Mouse (Mus musculus): Measurements from ENCODE around the gene Olr1. TPM values are rescaled to one million over a fixed set of nuclear protein-coding genes. Genes with fewer than 3 reads are reported as not detected.

The Olr1 gene
- polyA plus RNA-seq, 1 experiment from 2014 or later, result not detected

GRCm38 (mm10) chr6:129438033-129438432 is 68.9 kb downstream of the Olr1 start:
- Histone ChIP-seq H3K9ac (ENCODE audit: low read length) (no peak overlapping the region), H3K4me3 (ENCODE audit: low read depth, low read length) (no peak overlapping the region), H3K27ac (ENCODE audit: low read depth, low read length) (no peak overlapping the region), H3K27me3 (replicated peaks; ENCODE audit: control insufficient read depth, insufficient read depth, low read length) (no peaks in the 10 kb centered on the region), H3K36me3 (ENCODE audit: control insufficient read depth, insufficient read depth, low read length) (no peaks in the 10 kb centered on the region), H3K9me3 (replicated peaks; ENCODE audit: control insufficient read depth, low read length) (no peaks in the 10 kb centered on the region), H3K4me2 (ENCODE audit: low read length) (no peak overlapping the region), H3K4me1 (ENCODE audit: control insufficient read depth, insufficient read depth, low read length) (no peaks in the 10 kb centered on the region)
- DNase-seq (ENCODE audit: low spot score), result no peak
- 89% methylated on average over 2 of the region's 2 CpGs for WGBS
- no peak for ATAC-seq

- no peak for DNase-seq (ENCODE audit: low spot score)
- H3K36me3 ChIP-seq (ENCODE audit: control insufficient read depth, insufficient read depth, low read length), result no peaks in the 10 kb centered on the region
- no peak overlapping the region for H3K4me3 ChIP-seq (ENCODE audit: low read depth, low read length)
- H3K27me3 ChIP-seq (replicated peaks; ENCODE audit: control insufficient read depth, insufficient read depth, low read length), result no peaks in the 10 kb centered on the region
- no peaks in the 10 kb centered on the region for H3K4me1 ChIP-seq (ENCODE audit: control insufficient read depth, insufficient read depth, low read length)
- no peak for ATAC-seq
- 86% methylated on average over 3 of the region's 3 CpGs for WGBS
- H3K9ac ChIP-seq (ENCODE audit: low read length), result no peak overlapping the region
- H3K4me2 ChIP-seq (ENCODE audit: low read length), result no peak overlapping the region
- no peaks in the 10 kb centered on the region for H3K9me3 ChIP-seq (replicated peaks; ENCODE audit: control insufficient read depth, low read length)
- H3K27ac ChIP-seq (ENCODE audit: low read depth, low read length), result no peak overlapping the region
Measured at GRCm38 (mm10) chr6:129436025-129436424, 70.9 kb downstream of the Olr1 start.

Other genes with a start within 250 kb of the Olr1 start
- gene Cd69, start 231.7 kb downstream of the Olr1 start, polyA plus RNA-seq (2014; fragmentation: Nextera tagmentation; extraction: Ambion mirVana), result not detected in 2 replicates
- not detected in 2 replicates for gene 4922502D21Rik, start 175.4 kb downstream of the Olr1 start, polyA plus RNA-seq (2014; fragmentation: Nextera tagmentation; extraction: Ambion mirVana)
- 0.18 and 0.27 TPM in 2 replicates for gene Clec12a, start 164.5 kb downstream of the Olr1 start, polyA plus RNA-seq (2014; fragmentation: Nextera tagmentation; extraction: Ambion mirVana)
- not detected in 2 replicates for gene Clec12b, start 121.3 kb downstream of the Olr1 start, polyA plus RNA-seq (2014; fragmentation: Nextera tagmentation; extraction: Ambion mirVana)
- 1.6 and 2.0 TPM in 2 replicates for gene Clec1b, start 109.9 kb downstream of the Olr1 start, polyA plus RNA-seq (2014; fragmentation: Nextera tagmentation; extraction: Ambion mirVana)
- 0.10 and 0.19 TPM in 2 replicates for gene Clec9a, start 98.3 kb downstream of the Olr1 start, polyA plus RNA-seq (2014; fragmentation: Nextera tagmentation; extraction: Ambion mirVana)
- 1.3 and 1.5 TPM in 2 replicates for gene Clec1a, start 55.2 kb downstream of the Olr1 start, polyA plus RNA-seq (2014; fragmentation: Nextera tagmentation; extraction: Ambion mirVana)
- not detected in 2 replicates for gene Tmem52b, start 5.4 kb upstream of the Olr1 start, polyA plus RNA-seq (2014; fragmentation: Nextera tagmentation; extraction: Ambion mirVana)
- gene Gabarapl1, start 26.0 kb upstream of the Olr1 start, polyA plus RNA-seq (2014; fragmentation: Nextera tagmentation; extraction: Ambion mirVana), result 66.3 and 87.9 TPM in 2 replicates
- not detected in 2 replicates for gene Klre1, start 70.7 kb upstream of the Olr1 start, polyA plus RNA-seq (2014; fragmentation: Nextera tagmentation; extraction: Ambion mirVana)
- not detected in 2 replicates for gene Klrd1, start 84.6 kb upstream of the Olr1 start, polyA plus RNA-seq (2014; fragmentation: Nextera tagmentation; extraction: Ambion mirVana)
- gene Klrk1, start 116.7 kb upstream of the Olr1 start, polyA plus RNA-seq (2014; fragmentation: Nextera tagmentation; extraction: Ambion mirVana), result 0.06 TPM in 1 of 2 replicates, not detected in the other
- gene Klrc3, start 136.2 kb upstream of the Olr1 start, polyA plus RNA-seq (2014; fragmentation: Nextera tagmentation; extraction: Ambion mirVana), result not detected in 2 replicates
- gene Klrc2, start 153.5 kb upstream of the Olr1 start, polyA plus RNA-seq (2014; fragmentation: Nextera tagmentation; extraction: Ambion mirVana), result not detected in 2 replicates
- not detected in 2 replicates for gene Klrc1, start 171.8 kb upstream of the Olr1 start, polyA plus RNA-seq (2014; fragmentation: Nextera tagmentation; extraction: Ambion mirVana)
- not detected in 2 replicates for gene Klri1, start 210.0 kb upstream of the Olr1 start, polyA plus RNA-seq (2014; fragmentation: Nextera tagmentation; extraction: Ambion mirVana)
- gene Klri2, start 233.3 kb upstream of the Olr1 start, polyA plus RNA-seq (2014; fragmentation: Nextera tagmentation; extraction: Ambion mirVana), result not detected in 2 replicates